Mouse (Mus musculus) kidney, adult 2 months (tissue): ENCODE data around the gene Lrrc74b.

Experiments
- CTCF ChIP-seq: fragments of 200-500 bp; conservative IDR thresholded peaks from 2 replicates; pipeline ENCODE4 v1.5.1; 2011; ENCODE audit warnings: low read depth, mild to moderate bottlenecking, control low read depth, low read length, moderate library complexity, mixed read lengths; ENCODE audit not compliant: insufficient read depth, insufficient read length
- POLR2A ChIP-seq: fragments of 200-500 bp; IDR thresholded peaks from one replicate; pipeline ENCODE4 v1.6.1; 2011; ENCODE audit warnings: low read depth, low read length, control low read depth

DNA sequence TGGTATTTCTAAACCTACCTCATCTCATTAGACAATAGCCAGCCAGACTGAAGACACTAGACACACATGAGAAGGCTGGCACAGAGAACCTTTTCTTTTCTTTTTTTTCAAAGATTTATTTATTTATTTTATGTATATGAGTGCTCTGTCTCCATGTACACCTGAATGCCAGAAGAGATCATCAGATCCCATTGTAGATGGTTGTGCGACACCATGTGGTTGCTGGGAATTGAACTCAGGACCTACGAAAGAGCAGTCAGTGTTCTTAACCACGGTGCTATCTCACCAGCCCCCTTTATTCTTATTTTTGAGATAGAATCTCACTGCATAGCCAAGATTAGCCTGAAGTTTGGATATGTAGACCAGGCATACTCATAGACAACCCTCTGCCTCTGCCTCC is 24.5 kb downstream of the Lrrc74b start:
- TF ChIP-seq CTCF (no peak), POLR2A (no peak)
